Comparison of ENCODE assay signal across 21 mouse cellular contexts in genomic region chr13:78795228-78795627, GRCm38 (mm10).
DNase-seq lines count a peak whose midpoint lies in the region; ATAC-seq and TF ChIP-seq lines count a peak whose summit lies in the region.
"Had no signal": no experiment of that assay in that cellular context is flagged by ENCODE, and none has a peak within 500 bp of the region (broad histone marks: within the 10 kb centered on the region; RNA-seq: fewer than 3 reads in every experiment).

No protein-coding gene starts in this region.

- H3K4me2 ChIP-seq in hindbrain, postnatal 0 days (ENCODE audit: low read depth, low read length) = no peak overlapping the region
- no peak overlapping the region for H3K4me2 ChIP-seq in kidney, postnatal 0 days (ENCODE audit: low read length)
- H3K4me2 ChIP-seq in intestine, postnatal 0 days (replicated peaks; ENCODE audit: low read depth) = no peak overlapping the region
- H3K4me2 ChIP-seq: embryonic facial prominence, embryonic 12.5 days; forebrain, embryonic 15.5 days; heart, embryonic 12.5 days; hindbrain, embryonic 15.5 days had no signal

- H3K4me3 ChIP-seq in hindbrain, embryonic 10.5 days = no peak overlapping the region
- H3K4me3 ChIP-seq in hindbrain, postnatal 0 days (ENCODE audit: low read length) = no peak overlapping the region
- H3K4me3 ChIP-seq in kidney, postnatal 0 days (replicated peaks; ENCODE audit: low read depth, low read length) = no peak overlapping the region
- no peak overlapping the region for H3K4me3 ChIP-seq in embryonic facial prominence, embryonic 10.5 days
- H3K4me3 ChIP-seq in intestine, postnatal 0 days (ENCODE audit: low read depth, low read length) = no peak overlapping the region
- H3K4me3 ChIP-seq: embryonic facial prominence, embryonic 12.5 days; forebrain, embryonic 15.5 days; heart, adult 2 months; heart, embryonic 12.5 days; hindbrain, embryonic 15.5 days had no signal

- H3K4me1 ChIP-seq in hindbrain, embryonic 10.5 days (replicated peaks) = no peaks in the 10 kb centered on the region
- H3K4me1 ChIP-seq in hindbrain, postnatal 0 days (ENCODE audit: insufficient read depth, low read length) = no peaks in the 10 kb centered on the region
- no peaks in the 10 kb centered on the region for H3K4me1 ChIP-seq in kidney, postnatal 0 days (replicated peaks; ENCODE audit: insufficient read depth, low read length)
- no peaks in the 10 kb centered on the region for H3K4me1 ChIP-seq in embryonic facial prominence, embryonic 10.5 days
- H3K4me1 ChIP-seq in intestine, postnatal 0 days (replicated peaks; ENCODE audit: control insufficient read depth, insufficient read depth, low read length) = no peaks in the 10 kb centered on the region
- H3K4me1 ChIP-seq: embryonic facial prominence, embryonic 12.5 days; heart, embryonic 12.5 days; hindbrain, embryonic 15.5 days had no signal

- no peak for ATAC-seq in hindbrain, postnatal 0 days
- ATAC-seq in kidney, postnatal 0 days (replicated peaks; ENCODE audit: low FRiP score, low read depth) = peak; percentile 80
- no peak for ATAC-seq in intestine, postnatal 0 days
- ATAC-seq: CD4-positive, CD25-positive, alpha-beta regulatory T cell, adult 4 months; forebrain, embryonic 15.5 days had no signal

- 0 out of 2 replicates have a peak overlapping the region, but pooled peaks have one; percentile 3 for H3K27ac ChIP-seq in hindbrain, embryonic 10.5 days
- no peak overlapping the region for H3K27ac ChIP-seq in hindbrain, postnatal 0 days
- H3K27ac ChIP-seq in kidney, postnatal 0 days = no peak overlapping the region
- H3K27ac ChIP-seq in embryonic facial prominence, embryonic 10.5 days (replicated peaks) = no peak overlapping the region
- H3K27ac ChIP-seq in intestine, postnatal 0 days (ENCODE audit: low read depth, low read length) = no peak overlapping the region
- H3K27ac ChIP-seq: embryonic facial prominence, embryonic 12.5 days; forebrain, embryonic 15.5 days; heart, adult 2 months; hindbrain, embryonic 15.5 days had no signal

- no peaks in the 10 kb centered on the region for H3K27me3 ChIP-seq in hindbrain, embryonic 10.5 days (ENCODE audit: insufficient read depth, poor library complexity, severe bottlenecking)
- no peaks in the 10 kb centered on the region for H3K27me3 ChIP-seq in hindbrain, postnatal 0 days (ENCODE audit: insufficient read depth, low read length)
- H3K27me3 ChIP-seq in kidney, postnatal 0 days (ENCODE audit: insufficient read depth, low read length) = no peaks in the 10 kb centered on the region
- no peaks in the 10 kb centered on the region for H3K27me3 ChIP-seq in embryonic facial prominence, embryonic 10.5 days (replicated peaks; ENCODE audit: low read depth, poor library complexity, severe bottlenecking)
- H3K27me3 ChIP-seq in intestine, postnatal 0 days (replicated peaks; ENCODE audit: control insufficient read depth, insufficient read depth, low read length) = no peaks in the 10 kb centered on the region
- H3K27me3 ChIP-seq: embryonic facial prominence, embryonic 12.5 days; forebrain, embryonic 15.5 days; heart, embryonic 12.5 days; hindbrain, embryonic 15.5 days had no signal

- no peaks in the 10 kb centered on the region for H3K36me3 ChIP-seq in hindbrain, embryonic 10.5 days
- H3K36me3 ChIP-seq in hindbrain, postnatal 0 days (ENCODE audit: insufficient read depth, low read length) = no peaks in the 10 kb centered on the region
- no peaks in the 10 kb centered on the region for H3K36me3 ChIP-seq in kidney, postnatal 0 days (ENCODE audit: insufficient read depth, low read length)
- no peaks in the 10 kb centered on the region for H3K36me3 ChIP-seq in embryonic facial prominence, embryonic 10.5 days (replicated peaks)
- H3K36me3 ChIP-seq in intestine, postnatal 0 days (ENCODE audit: control insufficient read depth, insufficient read depth) = no peaks in the 10 kb centered on the region
- H3K36me3 ChIP-seq: embryonic facial prominence, embryonic 12.5 days; forebrain, embryonic 15.5 days; G1E; heart, embryonic 12.5 days; hindbrain, embryonic 15.5 days had no signal

- no peak for TF ChIP-seq CTCF in hindbrain, postnatal 0 days (IDR thresholded peaks at IDR 0.05; ENCODE audit: low read depth)
- no peak for TF ChIP-seq CTCF in kidney, postnatal 0 days (IDR thresholded peaks at IDR 0.05; ENCODE audit: low read depth)
- TF ChIP-seq CTCF in intestine, postnatal 0 days (IDR thresholded peaks at IDR 0.05; ENCODE audit: low read depth) = no peak

- peak; percentile 25 for DNase-seq in hindbrain, embryonic 10.5 days (ENCODE audit: low spot score)
- DNase-seq in hindbrain, postnatal 0 days (ENCODE audit: low spot score) = no peak
- DNase-seq in kidney, postnatal 0 days (ENCODE audit: low spot score) = peak; percentile 80
- no peak for DNase-seq in kidney, adult 11 months
- DNase-seq in embryo, embryonic 10 days (ENCODE audit: low spot score) = peak; percentile 83
- peak; percentile 17 for DNase-seq in embryonic facial prominence, embryonic 10.5 days (ENCODE audit: low spot score)
- no peak for DNase-seq in adrenal gland, postnatal 25 days
- DNase-seq: adrenal gland, adult 8-10 months; B cell, adult 2 months; cerebellum, adult 11 months; cerebellum, adult 8-10 months; cerebellum, postnatal 14 days; gastrocnemius, postnatal 14 days; heart, adult 2 months had no signal

- no peak overlapping the region for H3K9ac ChIP-seq in hindbrain, postnatal 0 days (replicated peaks; ENCODE audit: low read length)
- H3K9ac ChIP-seq in kidney, postnatal 0 days (ENCODE audit: low read depth, low read length) = no peak overlapping the region
- no peak overlapping the region for H3K9ac ChIP-seq in intestine, postnatal 0 days (ENCODE audit: low read depth, low read length)
- H3K9ac ChIP-seq: embryonic facial prominence, embryonic 12.5 days; forebrain, embryonic 15.5 days; heart, embryonic 12.5 days; hindbrain, embryonic 15.5 days had no signal

- H3K9me3 ChIP-seq in hindbrain, embryonic 10.5 days = no peaks in the 10 kb centered on the region
- no peaks in the 10 kb centered on the region for H3K9me3 ChIP-seq in hindbrain, postnatal 0 days (ENCODE audit: low read length)
- no peaks in the 10 kb centered on the region for H3K9me3 ChIP-seq in kidney, postnatal 0 days (replicated peaks; ENCODE audit: low read length)
- H3K9me3 ChIP-seq in embryonic facial prominence, embryonic 10.5 days = no peaks in the 10 kb centered on the region
- H3K9me3 ChIP-seq in intestine, postnatal 0 days (ENCODE audit: control insufficient read depth) = no peaks in the 10 kb centered on the region
- H3K9me3 ChIP-seq: embryonic facial prominence, embryonic 12.5 days; forebrain, embryonic 15.5 days; G1E; heart, embryonic 12.5 days; hindbrain, embryonic 15.5 days had no signal

Comparison
In these comparisons a context has a peak if more than half of its experiments do, and no peak if none do; other contexts are left out.
1. DNase-seq: peak in hindbrain, embryonic 10.5 days (single experiment), kidney, postnatal 0 days (single experiment), embryo, embryonic 10 days (single experiment) and embryonic facial prominence, embryonic 10.5 days (single experiment); none in hindbrain, postnatal 0 days (single experiment), kidney, adult 11 months (single experiment) and adrenal gland, postnatal 25 days (single experiment).